Mouse (Mus musculus): Measurements from ENCODE around the gene Rxylt1.

Rxylt1 gene

DNA sequence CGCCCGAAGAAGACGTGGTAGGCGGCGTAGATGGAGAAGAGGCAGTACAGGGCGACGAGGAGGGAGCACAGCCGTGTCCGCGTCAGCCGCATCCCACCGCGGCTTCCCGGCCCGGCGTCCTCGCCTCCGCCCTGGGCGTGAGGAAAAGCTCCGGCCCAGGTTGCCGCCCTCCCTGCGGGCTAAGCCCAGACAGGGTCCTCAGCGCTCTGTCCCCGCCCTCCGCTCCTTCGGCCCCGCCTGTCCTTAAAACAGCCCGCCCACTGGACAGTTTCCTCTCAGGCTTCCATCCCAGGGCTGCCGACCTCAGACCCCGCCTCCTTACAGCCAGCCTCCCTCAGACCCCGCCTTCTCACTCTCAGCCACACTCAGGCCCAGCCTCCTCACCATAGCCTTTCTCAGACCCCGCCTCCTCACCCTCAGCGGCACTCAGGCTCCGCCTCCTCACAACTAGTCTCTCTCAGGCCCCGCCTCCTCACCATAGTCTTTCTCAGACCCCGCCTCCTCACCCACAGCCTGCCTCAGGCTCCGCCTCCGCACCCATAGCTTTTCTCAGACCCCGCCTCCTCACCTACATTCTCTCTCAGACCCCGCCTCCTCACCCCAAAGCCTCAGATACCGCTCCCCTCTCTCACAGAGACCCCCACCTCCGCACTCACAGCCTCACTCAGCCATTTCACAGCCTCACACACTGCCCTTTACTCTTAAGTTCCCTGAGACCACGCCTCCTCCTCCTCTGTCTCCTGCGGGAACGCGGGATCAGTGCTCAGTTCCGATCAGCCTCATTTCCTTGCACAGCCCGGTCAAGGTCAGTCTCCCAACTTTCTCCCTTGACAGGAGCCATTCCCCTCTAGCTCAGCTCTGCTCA, at the start of gene Rxylt1:
Gene Rxylt1, minus strand, starts transcription at position 392 of the 865 bp plus-strand sequence.
- DNase-seq, result peak; percentile 95

DNA sequence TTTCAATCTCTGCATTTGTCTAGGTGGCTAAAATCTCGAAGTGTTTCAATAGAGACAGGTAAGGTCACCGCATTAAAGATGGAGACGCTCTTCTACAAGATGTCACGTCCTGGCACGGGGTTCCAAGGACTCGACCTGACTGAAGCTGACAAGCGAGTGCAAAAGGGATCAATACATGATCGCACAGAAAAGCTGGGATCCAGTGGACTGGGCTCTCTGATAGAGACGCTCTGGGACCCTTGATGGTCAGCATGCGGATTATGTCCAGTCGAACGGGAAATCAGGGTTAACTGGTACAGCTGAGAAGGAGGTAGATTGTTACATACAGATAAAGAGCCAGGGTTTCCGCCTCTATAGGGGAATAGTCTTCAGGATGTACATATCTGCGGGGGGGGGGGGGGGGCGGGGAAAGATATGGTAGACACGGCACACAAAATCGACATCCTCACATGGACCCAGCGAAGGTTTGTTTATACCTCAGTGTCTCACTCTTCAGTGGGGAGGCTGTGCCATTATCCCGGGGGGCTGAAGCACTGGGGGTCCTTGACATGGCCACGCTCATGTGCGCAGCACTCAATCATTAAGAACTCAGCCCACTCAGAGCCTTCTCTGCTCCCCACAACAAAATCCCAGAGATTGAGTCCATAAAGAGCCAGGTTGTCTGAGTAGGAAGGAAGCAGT, 24.3 kb upstream of the Rxylt1 start:
- no peak for DNase-seq

DNA sequence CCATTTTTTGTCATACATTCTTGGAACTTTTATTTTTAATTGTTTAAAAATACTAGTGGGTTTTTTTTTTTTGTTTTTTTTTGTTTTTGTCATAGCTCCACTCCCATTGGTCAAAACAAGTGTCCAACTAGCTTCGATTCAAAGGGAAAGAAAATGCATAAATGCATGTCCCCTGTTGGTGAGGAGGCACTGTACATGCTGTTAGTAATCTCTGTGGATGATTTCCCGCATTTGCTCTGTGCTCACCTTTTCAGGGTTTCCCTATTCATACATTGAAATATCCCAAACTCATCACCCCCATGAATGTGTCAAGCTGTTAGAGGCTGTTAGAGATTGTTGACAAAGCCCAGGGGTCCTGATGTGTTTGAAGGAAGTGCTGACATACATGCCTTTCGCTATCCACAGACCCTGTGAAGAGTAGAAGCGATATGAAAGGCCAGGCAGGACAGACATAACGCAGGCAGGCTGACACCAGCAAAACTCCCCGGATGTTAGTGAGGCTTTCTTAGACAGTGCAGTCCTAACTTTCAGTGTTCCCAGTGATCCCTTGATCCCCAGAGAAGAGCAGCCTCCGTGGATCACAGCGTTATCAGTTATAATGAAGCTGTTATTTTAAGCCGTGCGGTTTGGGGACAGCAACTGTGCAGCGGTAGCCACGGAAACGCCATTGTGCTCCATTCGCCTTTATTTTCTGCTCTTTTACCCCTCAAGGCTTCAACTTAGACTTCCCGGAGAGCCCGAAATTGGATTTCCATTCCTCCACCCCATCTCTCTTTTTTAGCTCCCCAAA, 23.5 kb upstream of the Rxylt1 start:
- no peak for DNase-seq

DNA sequence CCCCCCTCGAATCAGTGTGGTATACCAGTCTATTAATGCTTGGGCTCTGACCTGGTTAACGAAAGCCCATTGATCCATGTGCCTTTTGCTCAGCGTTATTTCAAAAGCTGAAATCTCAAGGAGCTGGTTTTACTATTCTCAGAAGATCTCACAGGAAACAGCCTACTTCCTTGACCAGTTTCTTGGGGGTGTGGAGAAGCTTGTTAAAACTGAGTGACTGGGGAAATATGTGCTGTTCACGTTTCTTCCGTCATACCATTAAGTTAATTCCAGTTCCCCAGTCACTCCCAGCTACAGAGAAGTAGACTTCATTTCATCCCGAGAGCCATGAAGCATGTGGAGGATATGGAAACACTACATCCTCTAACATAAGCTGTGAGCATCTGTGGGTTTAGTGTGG, 22.3 kb upstream of the Rxylt1 start:
- no peak for DNase-seq

DNA sequence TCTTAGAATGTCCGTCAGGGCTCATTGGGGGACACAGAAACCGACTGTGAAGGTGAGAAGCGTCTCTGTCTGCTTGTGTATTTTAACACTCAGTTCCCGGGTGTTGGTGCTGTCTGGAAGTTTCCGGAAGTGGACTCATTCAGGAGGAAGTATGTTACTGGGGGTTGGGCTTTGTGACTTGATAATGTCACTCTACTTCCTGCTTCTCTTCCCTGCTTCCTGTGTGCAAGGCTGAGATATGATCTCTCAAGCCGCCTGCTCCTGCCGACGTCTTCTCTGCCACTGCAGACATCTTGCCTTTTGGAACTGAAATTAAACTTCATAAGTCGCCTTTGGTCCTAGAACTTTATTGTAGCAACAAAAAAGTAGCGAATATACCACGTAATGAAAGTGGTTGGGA, 19.5 kb upstream of the Rxylt1 start:
- no peak for DNase-seq

DNA sequence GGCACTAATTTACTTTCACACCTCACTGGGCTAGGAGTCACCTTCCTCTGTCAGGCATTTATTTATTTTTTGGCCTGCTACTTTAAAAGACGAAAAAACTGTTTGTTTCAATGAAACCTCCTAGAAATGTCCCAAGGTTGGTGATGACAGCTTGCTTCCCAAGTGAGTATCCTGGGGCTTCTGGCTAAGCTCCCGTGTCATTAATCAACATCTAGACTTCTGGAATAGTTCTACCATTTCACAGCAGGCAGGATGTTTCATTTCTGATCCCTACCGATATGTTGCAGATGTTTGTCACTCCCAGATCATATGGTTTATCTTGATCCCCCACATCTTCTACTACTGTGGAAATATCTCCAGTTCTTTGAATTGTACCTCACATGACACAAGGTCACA, 9.5 kb upstream of the Rxylt1 start:
- DNase-seq, result no peak

DNA sequence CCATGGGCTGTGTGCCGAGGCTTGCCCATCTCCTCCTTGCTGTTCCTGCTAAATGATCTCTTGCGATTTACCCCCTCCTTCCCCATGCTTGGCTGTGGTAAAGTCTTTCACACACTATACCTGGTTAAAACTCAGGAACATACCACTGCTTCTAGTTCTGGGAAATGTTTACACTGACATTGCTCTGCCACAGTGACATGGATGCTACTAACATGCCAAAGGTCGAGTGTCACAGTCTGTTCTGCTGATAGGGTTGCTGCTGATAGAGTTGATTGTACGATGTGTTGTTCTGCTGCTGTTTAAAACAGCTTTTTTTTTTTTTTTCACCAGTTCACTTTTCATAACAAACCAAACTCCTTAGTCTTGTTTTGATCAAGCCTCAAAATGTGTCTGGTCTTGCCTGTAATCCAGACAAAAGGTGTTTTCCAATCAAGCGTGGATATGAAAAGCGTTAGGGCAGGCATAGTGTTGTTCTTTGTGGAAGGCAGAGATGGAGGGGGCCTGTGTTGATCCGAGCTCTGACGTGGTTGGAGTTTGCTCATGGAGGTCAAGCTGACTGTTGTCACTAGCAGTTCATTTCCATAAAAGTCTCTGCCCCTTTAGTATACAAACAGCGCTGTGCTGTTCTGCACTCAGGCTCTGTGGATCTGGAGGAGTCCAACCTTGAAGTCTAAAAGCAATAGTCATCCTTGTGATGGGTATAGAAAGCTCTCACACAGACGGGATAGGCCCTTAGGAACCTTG, 8.9 kb upstream of the Rxylt1 start:
- DNase-seq, result no peak

DNA sequence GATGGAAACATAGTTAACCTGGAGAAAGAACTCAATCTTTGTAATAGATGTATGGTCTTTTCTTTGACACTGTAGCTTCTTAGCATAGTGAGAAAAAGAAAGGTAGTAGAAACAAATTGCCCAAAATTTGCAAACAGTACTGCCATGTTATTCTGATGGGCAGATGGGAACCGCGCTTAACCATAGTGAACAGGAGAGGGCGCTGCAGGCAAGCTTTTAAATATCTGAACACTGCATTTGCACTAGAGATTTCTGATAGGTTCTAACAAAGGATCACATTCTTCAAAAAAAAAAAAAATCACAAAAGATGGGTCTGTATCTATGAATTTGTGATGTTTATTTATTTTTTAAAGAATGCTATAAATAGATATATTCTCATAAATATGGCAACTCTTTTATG, 8.2 kb upstream of the Rxylt1 start:
- DNase-seq, result peak; percentile 54

DNA sequence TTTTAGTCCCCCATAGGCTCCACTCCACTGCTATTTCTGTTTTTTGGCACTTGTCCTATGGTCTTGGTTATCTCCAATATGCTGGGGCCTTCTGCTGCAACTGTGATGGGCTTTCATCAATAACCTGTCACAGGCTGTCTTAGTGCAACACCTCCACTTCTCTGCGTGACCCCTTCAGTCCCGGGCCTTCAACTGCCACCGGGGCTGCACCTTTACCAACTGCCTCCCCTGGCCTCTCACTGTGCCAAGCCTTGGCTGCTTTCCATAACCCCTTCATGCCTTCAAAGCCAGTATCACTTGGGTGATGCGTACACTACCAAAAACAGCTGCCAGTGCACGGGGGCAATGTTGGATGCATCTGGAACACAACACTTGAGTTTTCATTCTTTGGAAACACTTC, 5.5 kb upstream of the Rxylt1 start:
- DNase-seq, result no peak

DNA sequence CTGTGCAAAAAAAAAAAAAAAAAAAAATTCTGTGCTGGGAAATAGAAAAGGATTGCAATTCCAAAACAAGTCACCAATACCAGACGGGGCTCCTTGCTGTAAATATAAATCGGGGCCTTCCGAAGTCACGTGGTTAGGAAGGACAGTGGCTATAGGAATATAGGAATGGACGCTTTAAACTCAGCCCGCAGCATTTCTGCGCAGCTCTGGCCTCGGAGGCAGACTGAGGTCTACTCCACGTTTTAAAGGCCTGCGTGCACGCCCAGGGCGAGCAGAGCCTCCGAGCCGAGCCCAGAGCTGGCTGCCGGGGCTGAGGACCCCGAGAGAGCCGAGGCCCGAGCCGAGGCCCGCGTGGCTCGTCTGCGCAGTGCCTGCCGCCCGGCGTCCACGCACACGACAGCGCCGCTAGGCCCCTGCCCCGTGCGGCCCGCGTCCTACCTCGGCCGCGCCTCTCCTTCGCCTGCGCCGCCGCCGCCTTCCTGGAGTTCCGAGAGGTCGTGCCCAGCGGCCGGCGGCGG, 650 bp downstream of the Rxylt1 start:
- DNase-seq, result no peak

DNA sequence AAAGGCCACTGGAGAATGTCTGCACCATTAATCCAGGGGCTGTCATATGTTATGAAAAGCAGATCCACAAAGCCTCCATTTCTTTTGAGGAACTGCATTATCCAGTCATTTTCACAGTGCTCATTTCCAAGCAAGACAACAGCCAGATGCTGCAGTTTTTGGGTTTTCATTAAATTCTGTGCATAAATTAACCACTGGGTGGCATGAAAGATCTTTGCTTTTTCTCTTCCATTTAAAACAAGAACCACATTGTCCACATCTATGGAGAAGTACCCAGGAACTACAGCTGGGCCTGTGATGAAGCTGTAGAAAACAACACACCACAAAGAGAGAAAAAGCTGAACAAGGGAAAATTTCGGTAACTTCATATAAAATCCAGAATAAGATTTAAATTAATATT, 6.7 kb downstream of the Rxylt1 start:
- DNase-seq, result no peak

DNA sequence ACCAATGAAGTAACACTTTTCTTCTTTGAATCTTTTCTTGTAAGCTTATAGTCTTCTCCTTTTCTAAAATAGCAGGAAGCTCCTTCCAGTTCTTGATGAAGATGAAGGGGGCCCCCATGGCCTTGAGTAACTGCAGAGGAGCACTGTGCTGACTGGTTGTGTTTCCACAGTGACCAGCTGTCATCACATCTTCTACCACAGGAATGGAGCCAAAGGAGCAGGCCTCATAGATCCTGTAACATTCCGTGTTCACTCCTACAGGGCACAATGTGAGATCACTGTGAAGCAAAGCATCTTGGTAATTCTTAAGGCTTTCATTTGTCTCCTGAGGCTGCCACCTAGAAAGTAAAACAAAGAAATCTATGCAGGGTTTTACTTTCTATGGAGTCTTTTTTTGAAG, 15.8 kb downstream of the Rxylt1 start:
- DNase-seq, result no peak

DNA sequence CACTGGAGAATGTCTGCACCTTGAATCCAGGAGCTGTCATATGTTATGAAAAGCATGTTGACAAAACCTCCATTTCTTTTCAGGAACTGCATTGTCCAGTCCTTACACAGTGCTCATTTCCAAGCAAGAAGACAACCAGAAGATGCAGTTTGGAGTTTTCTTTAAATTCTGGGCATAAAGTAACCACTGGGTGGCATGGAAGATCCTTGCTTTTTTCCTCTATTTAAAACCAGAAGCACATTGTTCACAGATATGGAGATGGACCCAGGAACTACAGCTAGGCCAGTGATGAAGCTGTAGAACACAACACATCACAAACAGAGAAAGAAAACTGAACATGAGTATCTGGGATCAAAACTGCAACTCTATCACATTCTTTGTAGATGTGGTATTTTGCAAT, 28.0 kb downstream of the Rxylt1 start:
- DNase-seq, result no peak

DNA sequence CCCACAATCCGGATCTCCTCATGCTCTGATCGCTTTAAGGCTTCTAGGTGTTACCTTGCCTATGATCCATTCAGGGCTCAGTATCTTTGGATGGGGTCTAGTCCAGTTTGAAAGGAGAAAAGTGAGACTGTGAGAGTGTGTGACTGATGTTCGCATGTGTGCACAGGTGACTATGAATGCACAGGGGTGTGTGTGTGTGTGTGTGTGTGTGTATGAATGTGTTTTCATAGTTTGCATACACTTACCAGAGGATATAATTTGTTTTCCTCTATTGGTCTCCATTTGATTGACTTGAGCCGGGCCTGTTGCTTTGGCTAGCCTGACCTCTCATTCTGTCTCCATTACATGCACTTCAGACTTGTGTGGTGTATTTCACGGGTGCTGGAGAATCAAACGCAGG, 41.3 kb downstream of the Rxylt1 start:
- DNase-seq, result no peak

DNA sequence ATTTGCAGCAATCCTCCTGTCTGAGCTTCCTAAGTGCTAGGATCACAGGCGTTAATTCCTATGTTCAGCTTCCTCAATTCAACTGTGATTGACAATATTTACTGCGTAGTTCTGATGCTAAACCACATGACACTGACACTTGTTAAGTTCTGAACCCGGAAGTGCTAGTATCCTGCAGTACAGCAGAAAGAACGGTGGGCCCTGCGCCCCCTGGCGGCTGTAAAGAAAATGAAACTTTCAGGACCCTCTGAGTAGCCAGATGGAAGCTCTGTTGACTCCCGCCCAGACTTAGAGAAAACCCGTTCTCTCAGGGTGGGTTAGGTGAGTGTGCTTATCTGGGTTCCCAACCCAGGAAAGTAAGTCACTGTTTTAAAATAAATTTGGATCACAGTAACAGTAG, 42.6 kb downstream of the Rxylt1 start:
- peak; percentile 71 for DNase-seq

DNA sequence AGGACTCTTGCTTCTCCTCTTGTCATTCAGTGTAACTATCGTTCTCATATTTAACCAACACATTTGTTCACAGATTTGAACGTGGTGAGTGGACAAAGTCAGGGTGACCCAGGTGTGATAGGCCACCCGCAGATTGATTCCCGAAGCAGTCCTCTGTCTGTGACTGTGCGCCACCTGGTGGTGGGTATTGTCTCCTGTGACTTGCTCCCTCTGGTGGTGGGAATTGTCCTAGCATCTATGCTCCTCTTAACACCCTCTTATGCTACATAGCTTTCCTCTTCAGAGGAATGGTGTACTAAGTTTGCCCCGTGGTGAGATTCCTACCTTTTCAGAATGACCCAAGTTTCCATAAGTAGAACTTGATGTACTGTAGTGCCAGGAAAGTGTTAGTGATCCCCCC, 45.3 kb downstream of the Rxylt1 start:
- peak; percentile 83 for DNase-seq

DNA sequence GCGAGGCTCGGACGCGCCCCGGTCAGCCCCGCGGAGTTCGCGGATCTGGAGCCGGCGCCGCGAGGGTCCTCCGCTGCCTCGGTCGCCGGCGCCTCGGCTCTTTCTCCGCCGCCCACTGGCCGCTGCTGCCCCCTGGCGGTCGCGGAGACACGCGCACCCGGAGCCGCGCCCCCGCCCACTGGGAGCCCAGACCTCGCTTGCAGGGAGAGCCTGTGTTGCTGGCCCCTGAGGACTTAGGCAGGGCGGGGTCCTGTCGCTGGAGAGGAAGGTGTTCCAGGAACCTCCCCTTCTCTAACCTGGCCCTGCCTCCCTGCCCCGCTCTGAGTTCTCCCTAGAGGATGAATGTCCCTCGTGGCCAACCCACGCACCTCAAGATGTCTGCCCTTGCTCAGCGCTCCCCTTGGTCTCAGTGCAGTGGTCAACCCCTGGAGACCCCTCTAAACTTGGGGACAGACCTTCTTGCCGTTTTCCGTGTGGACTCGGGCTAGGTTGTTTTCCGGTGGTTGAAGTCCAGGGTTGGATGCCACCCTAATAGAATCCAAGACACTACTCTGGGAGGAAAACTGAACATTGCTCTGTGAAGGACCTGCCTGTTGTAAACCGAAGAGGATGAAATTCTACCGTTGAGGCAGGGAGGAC, 49.3 kb downstream of the Rxylt1 start:
- DNase-seq, result peak; percentile 81

DNA sequence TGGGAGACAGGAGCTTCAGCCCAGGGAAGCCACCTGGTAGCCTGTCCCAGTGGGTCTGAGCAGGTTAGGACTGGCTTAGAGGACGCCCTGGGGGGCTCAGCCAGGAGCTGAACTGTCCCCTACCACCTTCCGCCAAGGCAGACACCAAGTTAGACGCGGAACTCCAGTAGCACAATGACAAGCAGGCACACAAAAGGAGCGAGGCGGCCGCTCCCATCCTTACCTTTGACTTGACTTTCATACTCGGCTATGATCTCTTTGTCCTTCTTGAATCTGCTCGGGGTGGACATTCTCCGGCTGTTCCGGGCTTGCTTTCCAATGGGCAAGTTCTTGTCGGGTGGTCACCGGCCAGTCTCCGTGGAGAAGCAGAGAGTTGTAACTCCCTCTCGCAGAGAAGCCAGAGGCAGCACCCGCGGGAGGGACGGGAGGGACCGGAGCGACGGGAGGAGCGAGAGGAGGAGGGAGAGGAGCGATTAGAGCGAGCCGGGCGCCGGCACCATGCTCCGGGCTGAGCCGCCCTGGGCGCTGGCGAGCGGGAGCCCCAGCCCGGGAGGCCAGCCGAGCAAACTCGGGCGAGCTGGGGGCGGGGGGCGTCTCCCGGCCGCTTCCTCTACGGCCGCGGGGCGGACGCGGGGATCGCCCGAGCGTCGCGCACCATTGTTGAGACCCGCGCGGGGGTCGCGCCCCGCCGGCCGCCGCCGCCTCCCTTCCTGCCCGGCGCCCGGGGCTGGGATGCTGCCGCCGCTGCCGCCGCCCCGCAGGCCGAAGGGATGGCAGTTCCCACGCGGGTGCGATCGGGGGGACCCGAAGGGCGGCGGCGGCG, 50.1 kb downstream of the Rxylt1 start, which contains the start of gene Srgap1:
Gene Srgap1, minus strand, starts transcription at position 412 of the 823 bp plus-strand sequence.
- peak; percentile 9 for DNase-seq

DNA sequence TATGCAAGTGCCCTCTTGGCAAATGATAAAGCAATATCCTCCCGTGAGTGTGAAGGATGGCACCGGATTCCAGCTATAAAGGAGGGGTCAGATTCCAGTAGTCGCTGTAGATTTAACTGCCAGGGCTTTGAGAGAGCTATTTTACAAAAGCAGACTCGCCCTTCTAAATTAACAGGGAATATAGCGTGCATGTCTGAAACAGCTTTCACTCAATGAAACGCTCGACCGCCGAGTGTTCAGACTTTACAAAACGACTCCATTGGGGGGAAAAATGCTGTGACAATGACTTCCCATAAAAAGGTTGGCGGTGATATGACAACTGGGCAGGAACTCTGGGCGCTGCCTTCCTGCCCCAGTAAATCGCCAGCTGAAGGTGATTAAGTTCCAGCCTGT, 50.7 kb downstream of the Rxylt1 start:
- no peak for DNase-seq

DNA sequence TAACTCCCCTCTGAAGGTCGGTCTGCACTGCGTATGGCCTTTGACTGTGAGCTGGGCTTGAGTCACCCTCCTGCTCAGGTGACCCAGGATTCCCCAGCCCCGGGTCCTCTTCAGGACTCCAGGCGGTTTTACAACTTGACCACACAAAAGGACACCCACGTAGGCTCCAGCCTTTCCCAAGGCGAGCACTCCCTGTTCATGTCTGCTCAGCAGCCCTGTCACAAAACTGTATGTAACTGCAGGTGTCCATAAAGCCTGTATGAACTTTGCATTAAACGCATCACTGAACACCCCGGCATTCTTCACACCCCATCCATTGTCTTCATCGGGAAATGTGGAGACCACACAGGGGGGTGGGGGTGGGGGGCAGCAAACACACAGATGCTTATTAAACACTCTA, 51.2 kb downstream of the Rxylt1 start:
- no peak for DNase-seq

DNA sequence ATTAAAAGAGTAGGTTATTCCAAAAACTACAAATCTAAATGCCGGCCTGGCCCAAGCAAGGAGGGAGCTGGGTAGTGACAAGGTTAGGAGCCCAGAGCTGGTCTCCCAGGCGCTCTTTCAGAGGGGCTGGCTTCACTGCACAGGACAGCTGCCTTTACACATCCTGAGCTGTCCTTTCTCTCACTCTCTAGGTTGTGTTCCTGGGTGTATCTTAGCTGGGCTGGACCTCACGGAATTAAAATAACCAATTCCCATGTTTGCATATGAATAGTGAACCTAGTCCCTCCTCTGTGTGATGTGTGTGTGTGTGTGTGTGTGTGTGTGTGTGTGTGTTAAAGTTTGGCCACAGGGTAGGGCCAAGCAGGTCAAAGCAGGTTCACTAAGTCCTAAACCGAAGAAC, 52.2 kb downstream of the Rxylt1 start:
- no peak for DNase-seq
